Mouse (Mus musculus) Patski (cell line): ENCODE results near the gene Ccs. TPM values are rescaled to one million over a fixed set of nuclear protein-coding genes. Genes with fewer than 3 reads are reported as not detected.

Source experiments
- ATAC-seq: fragments of 100-300 bp; one replicate; pipeline ENCODE4 v1.8.0; 2021
- CTCF ChIA-PET: fragments of 350-600 bp; sonication (Branson Sonifier 250); formaldehyde crosslinking; loops from one replicate; lab custom pipeline; 2022; ENCODE audit warnings: inconsistent platforms; lab: Charles Lee
- POLR2A ChIA-PET: fragments of 350-600 bp; sonication (Branson Sonifier 250); formaldehyde crosslinking; loops from one replicate; lab custom pipeline; 2022; ENCODE audit warnings: antibody characterized with exemption, inconsistent platforms; lab: Charles Lee
- DNase-seq: peaks from one replicate; pipeline ENCODE4 v3.0.0-alpha.2; 2011; ENCODE audit warnings: low read depth, low spot score
- H3K27me3 ChIP-seq: fragments of 371-371 bp; one replicate; pipeline ENCODE4 v1.5.1; 2021
- CTCF ChIP-seq: fragments of 100-300 bp; IDR thresholded peaks from one replicate; pipeline ENCODE4 v1.5.1; 2021
- in situ Hi-C: fragments of 300-500 bp; cut with MboI; formaldehyde crosslinking; loops from 3 replicates; pipeline ENCODE4 v1.11.1; 2018; ENCODE audit warnings: low pct_unique_long_range_greater_than_20kb, mixed read lengths
- polyA plus RNA-seq: library from polyadenylated mRNA; unstranded; gene quantifications from one replicate; pipeline ENCODE4 v1.2.3, GENCODE M21; 2021

Gene Ccs
- polyA plus RNA-seq, 1 experiment from 2014 or later = 133 TPM

DNA sequence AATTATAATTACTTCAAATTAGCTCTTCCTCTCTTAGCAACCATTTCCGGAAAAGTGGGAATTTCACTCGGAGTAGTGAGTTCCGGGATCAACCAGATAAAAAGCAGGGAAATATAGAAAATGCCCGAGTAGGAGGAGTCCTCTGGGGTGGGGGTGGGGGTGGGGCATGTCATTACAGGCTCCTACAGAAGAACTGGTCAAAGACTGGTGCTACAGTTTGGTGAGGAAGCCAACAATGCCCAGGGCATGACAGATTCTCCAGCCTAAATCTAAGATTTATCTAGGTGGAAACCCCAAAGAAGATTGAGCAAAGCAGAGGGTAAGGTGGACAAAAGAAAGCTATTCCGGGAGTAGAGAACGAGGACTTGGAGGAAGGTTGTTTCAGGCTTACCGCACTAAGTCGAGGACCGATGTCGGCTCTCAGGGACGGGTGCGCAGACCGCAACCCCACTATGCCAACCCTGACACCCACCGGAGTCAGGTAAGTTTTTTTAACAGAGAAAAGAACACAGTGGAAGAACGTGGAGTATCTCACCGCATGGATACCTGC is 45.8 kb downstream of the Ccs start:
- in situ Hi-C loops = no loop called here
- no peak for DNase-seq
- POLR2A ChIA-PET = interaction anchor here (0.6 to 2.3 kb wide), 7 partner anchors 8 to 55 kb away, joined by 3 to 8 read pairs (median 5); partner anchors contain the start of genes Gm21992 and Rbm14

GRCm38 (mm10) chr19:4786313-4786712 is 52.8 kb downstream of the Ccs start:
- H3K27me3 ChIP-seq = no peaks in the 10 kb centered on the region
- TF ChIP-seq CTCF = no peak
- DNase-seq (no peak), ATAC-seq (no peak)
- ChIA-PET POLR2A (no interaction called here), CTCF (interaction anchor here (0.9 to 1.5 kb wide), 3 partner anchors 8 to 61 kb away, joined by 3 read pairs; no protein-coding TSS in a partner anchor)
- in situ Hi-C loops = no loop called here

More for the DNA sequence above, 45.8 kb downstream of the Ccs start:
- CTCF ChIA-PET = interaction anchor here (1.1 to 1.2 kb wide), 2 partner anchors 9 to 15 kb away, joined by 3 read pairs; no protein-coding TSS in a partner anchor
- no peaks in the 10 kb centered on the region for H3K27me3 ChIP-seq
- no peak for TF ChIP-seq CTCF
- ATAC-seq = no peak

GRCm38 (mm10) chr19:4785206-4785605 is 53.9 kb downstream of the Ccs start:
- POLR2A ChIA-PET = interaction anchor here (1.0 to 1.2 kb wide), 2 partner anchors 8 to 19 kb away, joined by 3 to 5 read pairs; partner anchors contain the start of gene Rbm4
- ATAC-seq (no peak), DNase-seq (no peak)
- no peaks in the 10 kb centered on the region for H3K27me3 ChIP-seq
- CTCF ChIA-PET = interaction anchor here (1.5 kb wide), 1 partner anchor 62 kb away, joined by 3 read pairs; no protein-coding TSS in a partner anchor
- no peak for TF ChIP-seq CTCF
- in situ Hi-C loops = no loop called here

DNA sequence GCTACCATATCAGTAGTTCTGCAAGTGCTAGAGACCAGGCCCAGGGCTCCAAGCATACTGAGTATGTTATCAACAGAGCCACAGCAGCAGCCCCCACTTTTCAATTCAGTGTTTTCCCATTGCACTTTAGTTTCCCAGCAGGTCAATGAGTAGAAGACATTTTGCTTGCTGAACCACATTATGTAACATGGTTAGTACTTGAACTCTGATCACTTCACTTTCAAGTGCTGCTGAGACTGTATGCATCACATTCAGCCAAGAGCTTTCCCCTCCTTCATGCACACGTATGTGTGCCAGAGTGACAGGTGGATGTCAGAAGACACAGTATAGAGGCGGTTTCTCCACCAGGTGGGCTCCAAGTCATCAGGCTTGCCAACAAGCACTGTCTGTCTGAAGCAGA is 56.2 kb downstream of the Ccs start:
- TF ChIP-seq CTCF = no peak
- no peak for ATAC-seq
- ChIA-PET POLR2A (interaction anchor here (1.5 kb wide), 1 partner anchor 9 kb away, joined by 7 read pairs; no protein-coding TSS in a partner anchor), CTCF (interaction anchor here (1.2 kb wide), 1 partner anchor 9 kb away, joined by 4 read pairs; no protein-coding TSS in a partner anchor)
- no peaks in the 10 kb centered on the region for H3K27me3 ChIP-seq
- in situ Hi-C loops = no loop called here
- no peak for DNase-seq

Other genes starting within 250 kb of the Ccs start
- gene Lrfn4, start 223.7 kb downstream of the Ccs start, polyA plus RNA-seq = 46.6 TPM
- gene Rce1, start 213.7 kb downstream of the Ccs start, polyA plus RNA-seq = 45.5 TPM
- 2.5 TPM for gene Gm960, start 140.7 kb downstream of the Ccs start, polyA plus RNA-seq
- 1.0 TPM for gene Sptbn2, start 128.2 kb downstream of the Ccs start, polyA plus RNA-seq
- gene Rbm4b, start 82.8 kb downstream of the Ccs start, polyA plus RNA-seq = 19.3 TPM
- 42.3 TPM for gene Rbm4, start 45.4 kb downstream of the Ccs start, polyA plus RNA-seq
- gene Gm21992, start 27.7 kb downstream of the Ccs start, polyA plus RNA-seq = 9.9 TPM
- 36.5 TPM for gene Rbm14, start 27.7 kb downstream of the Ccs start, polyA plus RNA-seq
- 0.26 TPM for gene Ccdc87, start within 50 bp of the Ccs start, polyA plus RNA-seq
- gene Ctsf, start 15.8 kb upstream of the Ccs start, polyA plus RNA-seq = 79.4 TPM
- gene Actn3, start 38.6 kb upstream of the Ccs start, polyA plus RNA-seq = 0.10 TPM
- 17.2 TPM for gene Zdhhc24, start 39.3 kb upstream of the Ccs start, polyA plus RNA-seq
- gene Bbs1, start 67.3 kb upstream of the Ccs start, polyA plus RNA-seq = 20.3 TPM
- 91.0 TPM for gene Dpp3, start 89.0 kb upstream of the Ccs start, polyA plus RNA-seq
- gene Peli3, start 103.8 kb upstream of the Ccs start, polyA plus RNA-seq = 7.4 TPM
- 106 TPM for gene Mrpl11, start 122.8 kb upstream of the Ccs start, polyA plus RNA-seq
- gene Npas4, start 151.0 kb upstream of the Ccs start, polyA plus RNA-seq = 0.18 TPM
- gene Slc29a2, start 184.5 kb upstream of the Ccs start, polyA plus RNA-seq = 15.8 TPM
- gene B4gat1, start 199.5 kb upstream of the Ccs start, polyA plus RNA-seq = 82.4 TPM
- gene AC124502.3, start 199.6 kb upstream of the Ccs start, polyA plus RNA-seq = 1.7 TPM
- gene Brms1, start 202.0 kb upstream of the Ccs start, polyA plus RNA-seq = 56.8 TPM
- gene Rin1, start 211.1 kb upstream of the Ccs start, polyA plus RNA-seq = 39.4 TPM
- gene Cd248, start 228.7 kb upstream of the Ccs start, polyA plus RNA-seq = 0.44 TPM
- gene Tmem151a, start 246.2 kb upstream of the Ccs start, polyA plus RNA-seq = 0.39 TPM
- 68.6 TPM for gene Yif1a, start 249.2 kb upstream of the Ccs start, polyA plus RNA-seq